Mouse (Mus musculus): ENCODE data around the gene Grik5. TPM values are rescaled to one million over a fixed set of nuclear protein-coding genes. Genes with fewer than 3 reads are reported as not detected.

Gene Grik5
- 1.9 to 3.4 TPM (median 3.1 TPM) in 4 replicates for total RNA-seq (2023; ENCODE audit: inconsistent age)

GRCm38 (mm10) chr7:25071979-25072715 lies at the start of gene Grik5, which contains the start of gene Zfp574:
Gene Grik5 (minus strand): TSS chr7:25072346.
Gene Zfp574 (plus strand): TSS chr7:25072567.

GRCm38 (mm10) chr7:25005421-25006065 lies 66.6 kb downstream of the Grik5 start, which contains the start of gene Atp1a3:
Gene Atp1a3 (minus strand): TSS chr7:25005958.

GRCm38 (mm10) chr7:24971972-24972893 lies 99.9 kb downstream of the Grik5 start, which contains the start of gene Rabac1:
Gene Rabac1 (minus strand): TSS chr7:24972754.

Other genes with a start within 250 kb of the Grik5 start
- 1.7 to 3.0 TPM in 2 of 4 replicates, not detected in the others for gene Gm9844, start 210.1 kb downstream of the Grik5 start, total RNA-seq (2023; ENCODE audit: inconsistent age)
- not detected in 4 replicates for gene Lypd4, start 202.4 kb downstream of the Grik5 start, total RNA-seq (2023; ENCODE audit: inconsistent age)
- gene Dmrtc2, start 202.3 kb downstream of the Grik5 start, total RNA-seq (2023; ENCODE audit: inconsistent age): not detected in 4 replicates
- 2,682 to 2,740 TPM (median 2,716 TPM) in 4 replicates for gene Rps19, start 188.0 kb downstream of the Grik5 start, total RNA-seq (2023; ENCODE audit: inconsistent age)
- gene Cd79a, start 175.0 kb downstream of the Grik5 start, total RNA-seq (2023; ENCODE audit: inconsistent age): 1,752 to 1,862 TPM (median 1,794 TPM) in 4 replicates
- gene Arhgef1, start 169.4 kb downstream of the Grik5 start, total RNA-seq (2023; ENCODE audit: inconsistent age): 1,222 to 1,291 TPM (median 1,265 TPM) in 4 replicates
- not detected in 4 replicates for gene Gm4881, start 127.9 kb downstream of the Grik5 start, total RNA-seq (2023; ENCODE audit: inconsistent age)
- 155 to 184 TPM (median 178 TPM) in 4 replicates for gene Rabac1, start 99.6 kb downstream of the Grik5 start, total RNA-seq (2023; ENCODE audit: inconsistent age)
- 0.13 to 0.51 TPM in 2 of 4 replicates, not detected in the others for gene Atp1a3, start 66.4 kb downstream of the Grik5 start, total RNA-seq (2023; ENCODE audit: inconsistent age)
- 13.0 to 18.2 TPM (median 14.8 TPM) in 4 replicates for gene Zfp574, start 221 bp upstream of the Grik5 start, total RNA-seq (2023; ENCODE audit: inconsistent age)
- 156 to 187 TPM (median 177 TPM) in 4 replicates for gene Pou2f2, start 107.4 kb upstream of the Grik5 start, total RNA-seq (2023; ENCODE audit: inconsistent age)
- 71.2 to 82.1 TPM (median 74.6 TPM) in 4 replicates for gene Dedd2, start 148.3 kb upstream of the Grik5 start, total RNA-seq (2023; ENCODE audit: inconsistent age)
- 12.5 to 14.9 TPM (median 13.9 TPM) in 4 replicates for gene Zfp526, start 149.1 kb upstream of the Grik5 start, total RNA-seq (2023; ENCODE audit: inconsistent age)
- 86.7 to 89.1 TPM (median 88.1 TPM) in 4 replicates for gene Gsk3a, start 165.5 kb upstream of the Grik5 start, total RNA-seq (2023; ENCODE audit: inconsistent age)
- 14.7 to 23.8 TPM (median 21.3 TPM) in 4 replicates for gene Erf, start 178.4 kb upstream of the Grik5 start, total RNA-seq (2023; ENCODE audit: inconsistent age)
- gene Cic, start 195.4 kb upstream of the Grik5 start, total RNA-seq (2023; ENCODE audit: inconsistent age): 289 to 336 TPM (median 319 TPM) in 4 replicates
- gene Pafah1b3, start 225.6 kb upstream of the Grik5 start, total RNA-seq (2023; ENCODE audit: inconsistent age): 47.3 to 63.0 TPM (median 55.7 TPM) in 4 replicates
- not detected in 4 replicates for gene Prr19, start 229.1 kb upstream of the Grik5 start, total RNA-seq (2023; ENCODE audit: inconsistent age)
- not detected in 4 replicates for gene Tmem145, start 233.8 kb upstream of the Grik5 start, total RNA-seq (2023; ENCODE audit: inconsistent age)
- 1.7 to 2.1 TPM (median 1.9 TPM) in 4 replicates for gene Megf8, start 244.8 kb upstream of the Grik5 start, total RNA-seq (2023; ENCODE audit: inconsistent age)